Mouse (Mus musculus) heart, embryonic 15.5 days (tissue): ENCODE measurements around the gene Klk1b8. TPM values are rescaled to one million over a fixed set of nuclear protein-coding genes. Genes with fewer than 3 reads are reported as not detected.

Source experiments
- polyA plus RNA-seq: library from polyadenylated mRNA; unstranded; fragments of >200 nt; fragmentation: Nextera tagmentation; extraction: Ambion mirVana; gene quantifications from 2 replicates; pipeline ENCODE4 v1.2.1, GENCODE M21; 2015

Klk1b8 gene
- polyA plus RNA-seq, 1 experiment from 2014 or later = not detected

Other genes with a start within 250 kb of the Klk1b8 start
- 0.19 and 0.34 TPM in 2 replicates for gene Klk13, start 238.1 kb upstream of the Klk1b8 start, polyA plus RNA-seq
- not detected in 2 replicates for gene Klk12, start 181.8 kb upstream of the Klk1b8 start, polyA plus RNA-seq
- gene Klk11, start 176.1 kb upstream of the Klk1b8 start, polyA plus RNA-seq = 0.11 and 0.20 TPM in 2 replicates
- gene Klk10, start 169.6 kb upstream of the Klk1b8 start, polyA plus RNA-seq = 0.31 and 1.2 TPM in 2 replicates
- gene Klk9, start 158.8 kb upstream of the Klk1b8 start, polyA plus RNA-seq = not detected in 2 replicates
- 17.0 and 23.9 TPM in 2 replicates for gene Klk8, start 153.1 kb upstream of the Klk1b8 start, polyA plus RNA-seq
- gene Klk7, start 139.4 kb upstream of the Klk1b8 start, polyA plus RNA-seq = 0.08 TPM in 1 of 2 replicates, not detected in the other
- not detected in 2 replicates for gene Klk6, start 126.2 kb upstream of the Klk1b8 start, polyA plus RNA-seq
- not detected in 2 replicates for gene Klk5, start 108.7 kb upstream of the Klk1b8 start, polyA plus RNA-seq
- 0.18 TPM in 1 of 2 replicates, not detected in the other for gene Klk4, start 69.5 kb upstream of the Klk1b8 start, polyA plus RNA-seq
- gene Klk15, start 16.9 kb upstream of the Klk1b8 start, polyA plus RNA-seq = not detected in 2 replicates
- gene Klk1b1, start 16.1 kb downstream of the Klk1b8 start, polyA plus RNA-seq = not detected in 2 replicates
- not detected in 2 replicates for gene Klk1b9, start 25.4 kb downstream of the Klk1b8 start, polyA plus RNA-seq
- not detected in 2 replicates for gene Klk1b11, start 45.2 kb downstream of the Klk1b8 start, polyA plus RNA-seq
- gene Klk1b26, start 61.5 kb downstream of the Klk1b8 start, polyA plus RNA-seq = not detected in 2 replicates
- gene Klk1b27, start 101.6 kb downstream of the Klk1b8 start, polyA plus RNA-seq = not detected in 2 replicates
- gene Klk1b21, start 151.7 kb downstream of the Klk1b8 start, polyA plus RNA-seq = not detected in 2 replicates
- not detected in 2 replicates for gene Klk1b22, start 162.0 kb downstream of the Klk1b8 start, polyA plus RNA-seq
- not detected in 2 replicates for gene Klk1b16, start 186.1 kb downstream of the Klk1b8 start, polyA plus RNA-seq
- not detected in 2 replicates for gene Klk1b24, start 237.6 kb downstream of the Klk1b8 start, polyA plus RNA-seq
- gene Klk1b3, start 247.5 kb downstream of the Klk1b8 start, polyA plus RNA-seq = not detected in 2 replicates